Mouse (Mus musculus): Measurements from ENCODE around the gene Slc8a2. TPM values are rescaled to one million over a fixed set of nuclear protein-coding genes. Genes with fewer than 3 reads are reported as not detected.

Slc8a2 gene
- polyA plus RNA-seq (2012; rRNA removed) = 122 and 124 TPM in 2 replicates

- peak; percentile 85 to 93 for DNase-seq (ENCODE audit: extremely low spot score in 1 of 2, low spot score in 1 of 2)
These were observed at the start of gene Slc8a2 for GRCm38 (mm10) chr7:16129421-16129845. TSS of gene Slc8a2 (plus strand) at chr7:16129826.

- no peak for DNase-seq (ENCODE audit: extremely low spot score in 1 of 2, low spot score in 1 of 2)
These were observed 49.7 kb upstream of the Slc8a2 start for GRCm38 (mm10) chr7:16079947-16080346.

- DNase-seq (ENCODE audit: extremely low spot score in 1 of 2, low spot score in 1 of 2) = no peak
These were observed 49.0 kb upstream of the Slc8a2 start for GRCm38 (mm10) chr7:16080581-16080980.

- DNase-seq (ENCODE audit: extremely low spot score in 1 of 2, low spot score in 1 of 2) = no peak
These were observed 46.3 kb upstream of the Slc8a2 start for GRCm38 (mm10) chr7:16083361-16083760.

- DNase-seq (ENCODE audit: extremely low spot score in 1 of 2, low spot score in 1 of 2) = no peak
These were observed 42.0 kb upstream of the Slc8a2 start for GRCm38 (mm10) chr7:16087587-16087986.

GRCm38 (mm10) chr7:16094592-16094991 lies 35.0 kb upstream of the Slc8a2 start:
- DNase-seq (ENCODE audit: extremely low spot score in 1 of 2, low spot score in 1 of 2) = no peak

- peak; percentile 99 to 100 for DNase-seq (ENCODE audit: extremely low spot score in 1 of 2, low spot score in 1 of 2)
These were observed 31.3 kb upstream of the Slc8a2 start, which contains the start of gene Napa for GRCm38 (mm10) chr7:16098021-16099017. TSS of gene Napa (plus strand) at chr7:16098458.

- no peak for DNase-seq (ENCODE audit: extremely low spot score in 1 of 2, low spot score in 1 of 2)
These were observed 29.7 kb upstream of the Slc8a2 start for GRCm38 (mm10) chr7:16099901-16100300.

- DNase-seq (ENCODE audit: extremely low spot score in 1 of 2, low spot score in 1 of 2) = no peak
These were observed 28.5 kb upstream of the Slc8a2 start for GRCm38 (mm10) chr7:16101081-16101480.

GRCm38 (mm10) chr7:16101726-16102475 lies 27.7 kb upstream of the Slc8a2 start:
- DNase-seq (ENCODE audit: extremely low spot score in 1 of 2, low spot score in 1 of 2) = no peak

- DNase-seq (ENCODE audit: extremely low spot score in 1 of 2, low spot score in 1 of 2) = no peak
These were observed 26.9 kb upstream of the Slc8a2 start for GRCm38 (mm10) chr7:16102686-16103226.

GRCm38 (mm10) chr7:16103760-16104159 lies 25.9 kb upstream of the Slc8a2 start:
- DNase-seq (ENCODE audit: extremely low spot score in 1 of 2, low spot score in 1 of 2) = peak; percentile 84 to 88

- no peak for DNase-seq (ENCODE audit: extremely low spot score in 1 of 2, low spot score in 1 of 2)
These were observed 24.8 kb upstream of the Slc8a2 start for GRCm38 (mm10) chr7:16104611-16105388.

GRCm38 (mm10) chr7:16108886-16109542 lies 20.6 kb upstream of the Slc8a2 start:
- no peak for DNase-seq (ENCODE audit: extremely low spot score in 1 of 2, low spot score in 1 of 2)

- DNase-seq (ENCODE audit: extremely low spot score in 1 of 2, low spot score in 1 of 2) = no peak
These were observed 19.5 kb upstream of the Slc8a2 start for GRCm38 (mm10) chr7:16110158-16110557.

- DNase-seq (ENCODE audit: extremely low spot score in 1 of 2, low spot score in 1 of 2) = no peak
These were observed 18.1 kb upstream of the Slc8a2 start for GRCm38 (mm10) chr7:16111284-16112090.

GRCm38 (mm10) chr7:16116418-16116817 lies 13.2 kb upstream of the Slc8a2 start:
- DNase-seq (ENCODE audit: extremely low spot score in 1 of 2, low spot score in 1 of 2) = no peak

GRCm38 (mm10) chr7:16117100-16117499 lies 12.5 kb upstream of the Slc8a2 start:
- no peak for DNase-seq (ENCODE audit: extremely low spot score in 1 of 2, low spot score in 1 of 2)

Data from frontal cortex, adult 2 months (tissue).